Mouse (Mus musculus) heart, postnatal 0 days (tissue): Measurements from ENCODE around the gene Ankrd13b.

Source experiments
- CTCF ChIP-seq: IDR thresholded peaks from 2 replicates; pipeline ENCODE4 v1.5.1; 2016; ENCODE audit warnings: antibody characterized with exemption, control low read depth, low read depth
- EP300 ChIP-seq: IDR thresholded peaks from 2 replicates; pipeline ENCODE4 v1.6.1; 2016; ENCODE audit warnings: antibody characterized with exemption, low read depth

GRCm38 (mm10) chr11:77501971-77502370 is 12.5 kb upstream of the Ankrd13b start:
- TF ChIP-seq CTCF (no peak), EP300 (no peak)
